Mouse (Mus musculus): ENCODE measurements around the gene Nkg7. TPM values are rescaled to one million over a fixed set of nuclear protein-coding genes. Genes with fewer than 3 reads are reported as not detected.
"Not testable (repeated sequence)": the region's sequence is repeated elsewhere in the genome, so short reads cannot be mapped to it uniquely, and the experiment has no call there.

Nkg7 gene
- not detected in 2 replicates for polyA plus RNA-seq (2012; ENCODE audit: insufficient read depth, insufficient read length, missing spikeins)

DNA sequence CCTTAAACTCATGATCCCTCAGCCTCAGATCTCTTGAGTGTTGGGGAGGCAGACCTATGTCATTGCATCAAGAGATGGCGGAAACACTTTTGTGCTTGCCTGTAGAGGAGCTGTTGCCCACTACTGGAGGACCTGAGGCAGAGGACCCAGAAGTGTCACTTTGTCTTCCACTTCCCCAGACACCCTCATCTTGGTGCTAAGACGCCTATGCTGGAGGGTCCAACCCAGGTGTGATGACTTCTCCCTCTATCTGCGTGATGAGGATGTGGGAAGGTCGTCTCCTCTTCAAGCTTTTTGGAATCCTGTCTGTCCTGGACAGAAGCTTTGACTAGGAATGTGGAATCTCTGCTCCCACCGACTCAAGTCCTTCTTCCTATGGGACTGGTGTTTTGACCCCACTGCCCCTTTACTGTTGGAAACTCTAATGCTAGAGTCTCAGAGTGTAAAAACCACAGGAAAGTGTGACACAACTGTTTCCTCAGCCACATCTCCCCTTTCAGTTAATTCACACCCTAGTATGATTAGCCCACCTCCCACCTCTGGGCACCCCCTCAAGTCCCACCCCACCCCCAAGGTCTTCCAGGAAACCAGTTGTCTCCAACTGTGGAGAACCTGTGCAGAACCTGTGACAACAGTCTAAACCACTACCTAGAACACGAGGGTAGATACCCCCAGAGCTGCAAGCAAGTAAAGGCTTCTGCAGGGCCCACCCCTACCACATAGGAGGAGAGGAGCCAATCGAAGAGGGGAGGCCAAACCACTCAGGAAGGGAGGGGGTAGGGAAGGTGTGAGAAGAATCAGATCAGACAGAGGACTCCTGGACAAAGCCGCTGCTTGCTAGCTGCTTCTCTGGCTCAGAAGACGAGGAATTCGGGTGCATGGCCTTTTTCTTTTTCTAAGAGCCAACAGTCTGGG, at the start of gene Nkg7:
Gene Nkg7 (plus strand): TSS at position 733 of the 915 bp plus-strand sequence.
- no peaks in the 10 kb centered on the region for H3K4me1 ChIP-seq (ENCODE audit: control insufficient read depth, insufficient read depth, low read length)
- no peak within 1 kb of the TSS for H3K4me3 ChIP-seq (ENCODE audit: insufficient read depth, low read length)
- TF ChIP-seq CTCF (IDR thresholded peaks at IDR 0.05; ENCODE audit: low read depth, low read length) (no peak), POLR2A (IDR thresholded peaks at IDR 0.05; ENCODE audit: borderline replicate concordance, low read depth, low read length) (no peak)
- no peak within 1 kb of the TSS for H3K27ac ChIP-seq (ENCODE audit: insufficient read depth, low read depth, low read length)

DNA sequence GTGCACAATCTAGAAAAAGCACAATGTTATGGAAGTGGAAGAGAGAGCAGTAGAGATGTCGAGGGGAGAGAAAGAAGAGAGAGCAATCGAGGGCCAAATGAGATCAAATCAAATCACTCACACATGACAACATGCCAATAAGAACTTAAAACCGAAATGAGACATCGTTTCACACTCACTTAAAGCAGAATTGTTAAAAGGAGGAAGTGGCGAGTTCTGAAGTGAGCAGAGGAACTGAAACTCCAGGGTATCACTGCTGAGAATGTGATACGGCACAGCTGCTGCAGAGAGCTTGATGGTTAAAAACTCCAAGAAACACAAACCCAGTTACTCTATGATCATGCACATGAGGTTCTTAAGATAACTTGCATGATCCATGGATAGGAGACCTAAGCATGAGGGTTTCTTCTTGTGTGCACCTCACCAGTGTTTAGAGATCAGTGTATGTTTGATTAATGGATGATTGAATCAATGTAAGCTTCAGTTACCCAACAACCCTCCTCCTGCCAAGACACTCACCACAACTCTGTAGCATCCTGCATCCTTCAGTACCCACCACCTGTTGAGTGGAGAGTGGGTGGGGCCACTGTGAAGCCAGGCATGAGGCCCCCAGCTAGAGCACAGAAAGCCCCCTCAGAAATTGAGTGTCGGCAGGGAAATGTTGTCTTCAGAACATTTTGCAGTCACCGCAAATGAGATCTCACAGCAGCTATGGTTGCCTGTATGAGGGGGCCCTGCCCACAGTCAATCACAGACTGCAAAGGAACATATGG, 44.3 kb upstream of the Nkg7 start:
- TF ChIP-seq POLR2A (IDR thresholded peaks at IDR 0.05; ENCODE audit: borderline replicate concordance, low read depth, low read length) (no peak), CTCF (IDR thresholded peaks at IDR 0.05; ENCODE audit: low read depth, low read length) (no peak)
- Histone ChIP-seq H3K4me1 (ENCODE audit: control insufficient read depth, insufficient read depth, low read length) (peaks cover 30% of the 10 kb centered on the region), H3K4me3 (ENCODE audit: insufficient read depth, low read length) (no peak overlapping the region), H3K27ac (ENCODE audit: insufficient read depth, low read depth, low read length) (peak overlapping the region; percentile 35; the same call in 1 of the 2 replicates)

DNA sequence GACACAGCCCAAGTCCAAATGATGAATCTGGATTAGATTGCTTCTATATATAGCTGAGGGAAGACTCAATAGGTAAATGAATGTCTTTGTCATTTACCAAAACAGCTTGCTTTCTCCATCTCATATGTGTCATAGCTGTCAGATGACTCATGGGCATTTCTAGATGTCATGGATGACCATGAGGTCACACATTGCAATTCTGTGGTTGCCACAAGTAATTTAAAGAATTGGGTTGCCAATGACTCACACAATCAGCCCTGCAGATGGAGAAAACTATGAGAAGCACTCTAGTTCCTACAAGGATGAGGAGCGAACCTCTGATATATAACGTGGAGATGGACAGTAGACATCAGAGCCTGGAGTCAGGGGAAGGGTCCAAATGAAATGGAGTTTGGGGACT, 37.4 kb upstream of the Nkg7 start:
- peak overlapping the region; percentile 5; the same call in 1 of the 2 replicates for H3K27ac ChIP-seq (ENCODE audit: insufficient read depth, low read depth, low read length)

DNA sequence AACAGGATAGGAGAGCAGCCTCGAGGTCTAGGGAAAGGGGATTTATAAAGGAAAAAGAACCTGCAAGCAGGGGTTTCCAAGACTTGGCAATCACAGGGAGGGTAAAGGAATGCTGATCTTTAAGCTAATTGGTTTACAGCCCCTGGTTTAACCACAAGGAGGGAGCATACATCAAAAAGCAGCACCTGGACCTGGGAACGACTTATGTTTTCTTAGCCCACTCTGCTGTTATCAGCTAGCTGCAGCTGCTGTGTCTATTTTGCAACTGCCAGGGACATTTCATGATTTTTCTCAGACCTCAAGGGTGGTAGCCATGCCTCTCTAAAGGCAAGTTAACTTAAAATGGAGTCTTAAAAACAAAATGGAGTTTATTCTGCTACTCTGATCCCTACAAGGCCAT, 34.2 kb upstream of the Nkg7 start:
- peaks cover 27% of the 10 kb centered on the region for H3K4me1 ChIP-seq (ENCODE audit: control insufficient read depth, insufficient read depth, low read length)
- TF ChIP-seq POLR2A (IDR thresholded peaks at IDR 0.05; ENCODE audit: borderline replicate concordance, low read depth, low read length) (no peak), CTCF (IDR thresholded peaks at IDR 0.05; ENCODE audit: low read depth, low read length) (no peak)
- H3K27ac ChIP-seq (ENCODE audit: insufficient read depth, low read depth, low read length) = no peak overlapping the region
- no peak overlapping the region for H3K4me3 ChIP-seq (ENCODE audit: insufficient read depth, low read length)

More for the DNA sequence above, 37.4 kb upstream of the Nkg7 start:
- Histone ChIP-seq H3K4me1 (ENCODE audit: control insufficient read depth, insufficient read depth, low read length) (peaks cover 42% of the 10 kb centered on the region), H3K4me3 (ENCODE audit: insufficient read depth, low read length) (no peak overlapping the region)
- TF ChIP-seq POLR2A (IDR thresholded peaks at IDR 0.05; ENCODE audit: borderline replicate concordance, low read depth, low read length) (no peak), CTCF (IDR thresholded peaks at IDR 0.05; ENCODE audit: low read depth, low read length) (no peak)

GRCm38 (mm10) chr7:43407573-43407972, 29.3 kb upstream of the Nkg7 start:
- Histone ChIP-seq H3K4me1 (ENCODE audit: control insufficient read depth, insufficient read depth, low read length) (no peaks in the 10 kb centered on the region; the same call in 1 of the 2 replicates), H3K27ac (ENCODE audit: insufficient read depth, low read depth, low read length) (no peak overlapping the region), H3K4me3 (ENCODE audit: insufficient read depth, low read length) (no peak overlapping the region)
- no peak for TF ChIP-seq POLR2A (IDR thresholded peaks at IDR 0.05; ENCODE audit: borderline replicate concordance, low read depth, low read length)
- no peak for TF ChIP-seq CTCF (IDR thresholded peaks at IDR 0.05; ENCODE audit: low read depth, low read length)

DNA sequence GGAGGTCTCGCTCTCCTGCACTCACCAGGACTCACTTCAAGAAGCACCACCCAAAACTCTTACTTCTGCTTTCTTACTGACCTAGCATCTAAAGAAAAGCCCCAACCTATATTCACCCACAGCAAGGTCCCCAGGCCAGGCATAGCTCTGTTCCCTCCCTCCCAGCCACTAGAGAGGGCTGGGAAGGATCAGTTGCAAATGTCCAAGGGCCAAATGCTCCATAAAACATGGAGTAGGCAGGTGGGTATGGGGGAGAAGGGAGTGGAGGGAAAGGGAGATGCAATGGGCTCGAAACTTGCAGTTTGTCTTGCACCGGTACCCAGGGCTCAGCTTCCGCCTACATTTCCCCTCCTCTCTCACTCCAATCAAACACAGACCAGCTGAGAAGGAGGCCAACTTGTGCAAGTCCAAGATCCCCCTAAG, 28.7 kb upstream of the Nkg7 start, which contains the start of gene Siglecg:
Gene Siglecg (plus strand): TSS at position 74 of the 423 bp plus-strand sequence.
- H3K27ac ChIP-seq (ENCODE audit: insufficient read depth, low read depth, low read length) = no peak within 1 kb of the TSS
- TF ChIP-seq CTCF (IDR thresholded peaks at IDR 0.05; ENCODE audit: low read depth, low read length) (no peak), POLR2A (IDR thresholded peaks at IDR 0.05; ENCODE audit: borderline replicate concordance, low read depth, low read length) (no peak)
- no peak within 1 kb of the TSS for H3K4me3 ChIP-seq (ENCODE audit: insufficient read depth, low read length)
- no peaks in the 10 kb centered on the region; the same call in 1 of the 2 replicates for H3K4me1 ChIP-seq (ENCODE audit: control insufficient read depth, insufficient read depth, low read length)

DNA sequence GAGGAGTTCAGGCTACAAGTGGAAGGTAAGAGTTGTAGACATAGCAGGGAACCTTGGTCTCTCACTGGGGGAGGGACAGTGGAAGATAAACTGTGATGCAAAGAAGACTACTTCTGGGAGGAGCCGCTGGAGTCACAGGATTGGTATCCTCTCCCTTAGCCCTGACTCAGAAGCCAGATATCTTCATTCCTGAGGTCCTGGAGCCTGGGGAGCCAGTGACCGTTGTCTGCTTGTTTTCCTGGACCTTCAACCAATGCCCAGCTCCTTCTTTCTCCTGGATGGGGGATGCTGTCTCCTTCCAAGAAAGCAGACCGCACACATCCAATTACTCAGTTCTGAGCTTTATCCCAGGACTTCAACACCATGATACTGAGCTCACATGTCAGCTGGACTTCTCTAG, 27.8 kb upstream of the Nkg7 start:
- Histone ChIP-seq H3K4me3 (ENCODE audit: insufficient read depth, low read length) (no peak overlapping the region), H3K4me1 (ENCODE audit: control insufficient read depth, insufficient read depth, low read length) (no peaks in the 10 kb centered on the region; the same call in 1 of the 2 replicates), H3K27ac (ENCODE audit: insufficient read depth, low read depth, low read length) (no peak overlapping the region)
- no peak for TF ChIP-seq POLR2A (IDR thresholded peaks at IDR 0.05; ENCODE audit: borderline replicate concordance, low read depth, low read length)
- no peak for TF ChIP-seq CTCF (IDR thresholded peaks at IDR 0.05; ENCODE audit: low read depth, low read length)

DNA sequence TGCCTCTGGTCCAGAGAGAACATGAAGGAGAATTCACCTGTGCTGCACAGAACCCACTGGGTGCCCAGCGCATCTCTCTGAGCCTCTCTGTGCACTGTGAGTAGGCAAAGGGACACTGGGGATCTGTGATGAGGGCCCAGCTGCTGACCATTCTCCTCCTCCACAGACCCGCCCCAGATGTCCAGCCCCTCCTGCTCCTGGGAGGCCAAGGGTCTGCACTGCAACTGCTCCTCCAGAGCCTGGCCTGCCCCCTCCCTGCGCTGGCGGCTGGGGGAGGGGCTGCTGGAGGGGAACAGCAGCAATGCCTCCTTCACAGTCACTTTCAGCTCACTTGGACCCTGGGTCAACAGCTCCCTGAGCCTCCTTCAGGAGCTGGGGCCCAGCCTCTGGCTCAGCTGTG, 25.1 kb upstream of the Nkg7 start:
- not testable (repeated sequence) for H3K4me1 ChIP-seq (ENCODE audit: control insufficient read depth, insufficient read depth, low read length); H3K27ac ChIP-seq (ENCODE audit: insufficient read depth, low read depth, low read length); H3K4me3 ChIP-seq (ENCODE audit: insufficient read depth, low read length)

- H3K4me3 ChIP-seq (ENCODE audit: insufficient read depth, low read length) = no peak overlapping the region
- 0 out of 2 replicates have a peak, but pooled peaks cover 3% of the 10 kb centered on the region for H3K4me1 ChIP-seq (ENCODE audit: control insufficient read depth, insufficient read depth, low read length)
- H3K27ac ChIP-seq (ENCODE audit: insufficient read depth, low read depth, low read length) = no peak overlapping the region
- TF ChIP-seq CTCF (IDR thresholded peaks at IDR 0.05; ENCODE audit: low read depth, low read length) (0 out of 2 replicates have a peak, but pooled peaks have one; percentile 27), POLR2A (IDR thresholded peaks at IDR 0.05; ENCODE audit: borderline replicate concordance, low read depth, low read length) (no peak)
These were observed 19.6 kb upstream of the Nkg7 start for GRCm38 (mm10) chr7:43417298-43417697.
